Mouse (Mus musculus): ENCODE results near the gene 9130409I23Rik. TPM values are rescaled to one million over a fixed set of nuclear protein-coding genes. Genes with fewer than 3 reads are reported as not detected.

Gene 9130409I23Rik
- polyA plus RNA-seq (2012; rRNA removed), result not detected in 2 replicates

DNA sequence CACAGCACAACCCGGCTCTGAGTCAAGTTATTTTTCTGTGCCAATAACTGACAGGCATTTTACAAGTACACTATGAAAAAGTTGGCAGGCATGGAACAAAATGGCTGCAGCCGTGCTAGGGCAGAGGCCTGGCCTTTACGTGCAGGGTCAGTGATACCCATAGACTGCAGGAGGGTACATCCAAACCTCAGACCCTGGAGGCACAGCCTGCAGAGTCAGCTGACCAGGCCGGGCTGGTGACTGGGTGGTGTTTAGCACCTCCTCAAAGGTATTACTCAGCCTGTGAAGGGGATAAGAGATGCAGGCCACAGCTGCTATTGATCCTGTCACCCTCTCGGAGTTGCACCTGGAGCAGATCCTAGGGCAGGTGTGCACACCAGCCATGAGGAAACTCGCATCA lies at the start of gene 9130409I23Rik:
TSS of gene 9130409I23Rik (plus strand) at position 301 of the 400 bp plus-strand sequence.
- TF ChIP-seq POLR2A (IDR thresholded peaks at IDR 0.05; ENCODE audit: extremely low read depth, insufficient read depth, low read length), result no peak
- TF ChIP-seq CTCF (IDR thresholded peaks at IDR 0.05; ENCODE audit: extremely low read depth, insufficient read depth, low read length), result no peak
- H3K4me3 ChIP-seq (ENCODE audit: insufficient read depth, low read length), result no peak within 1 kb of the TSS
- H3K4me1 ChIP-seq (ENCODE audit: control insufficient read depth, insufficient read depth, low read length), result no peaks in the 10 kb centered on the region
- H3K27ac ChIP-seq (ENCODE audit: insufficient read depth, low read length), result no peak within 1 kb of the TSS

DNA sequence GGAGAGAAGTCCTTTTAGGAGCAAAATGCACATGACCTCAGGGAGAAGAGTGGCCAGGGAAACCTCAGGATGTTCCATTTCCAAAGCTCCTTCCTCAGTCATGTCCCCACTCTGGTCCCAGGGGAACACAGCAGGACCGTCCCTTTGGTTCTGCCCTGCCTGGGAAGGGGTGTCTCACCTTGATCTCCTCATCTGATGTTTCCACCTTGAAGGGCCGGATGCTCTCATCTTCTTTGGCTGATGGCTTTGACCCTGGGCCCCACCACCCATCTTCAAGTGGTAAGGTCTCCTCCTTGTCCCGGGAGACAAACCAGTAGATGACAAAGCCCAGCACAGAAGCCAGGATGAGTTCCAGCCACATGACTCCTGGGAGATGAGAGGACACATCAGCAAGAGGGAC lies 49.4 kb upstream of the 9130409I23Rik start:
- Histone ChIP-seq H3K4me3 (ENCODE audit: insufficient read depth, low read length) (no peak overlapping the region), H3K4me1 (ENCODE audit: control insufficient read depth, insufficient read depth, low read length) (no peaks in the 10 kb centered on the region), H3K27ac (ENCODE audit: insufficient read depth, low read length) (no peak overlapping the region)
- no peak for TF ChIP-seq POLR2A (IDR thresholded peaks at IDR 0.05; ENCODE audit: extremely low read depth, insufficient read depth, low read length)
- no peak for TF ChIP-seq CTCF (IDR thresholded peaks at IDR 0.05; ENCODE audit: extremely low read depth, insufficient read depth, low read length)

DNA sequence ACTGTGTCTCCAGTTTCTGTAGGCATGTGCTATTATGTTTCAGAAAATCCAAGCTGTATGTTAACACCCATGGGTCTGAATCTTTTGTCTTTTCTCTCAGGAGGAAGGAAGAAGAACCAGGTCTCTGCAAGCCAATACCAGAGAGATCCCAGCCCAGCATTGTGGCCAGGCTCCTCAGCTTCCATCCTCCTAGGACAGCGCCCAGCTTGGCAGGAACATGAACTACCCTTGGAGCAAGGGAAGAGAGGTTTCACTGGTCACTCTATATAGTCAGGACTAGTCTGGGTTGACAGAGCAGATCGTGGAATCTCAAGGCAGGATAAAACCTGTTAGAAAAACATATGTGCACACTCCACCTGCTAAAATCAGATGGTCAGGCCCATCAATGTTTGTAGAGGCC lies 47.2 kb upstream of the 9130409I23Rik start:
- Histone ChIP-seq H3K4me3 (ENCODE audit: insufficient read depth, low read length) (no peak overlapping the region), H3K27ac (ENCODE audit: insufficient read depth, low read length) (no peak overlapping the region), H3K4me1 (ENCODE audit: control insufficient read depth, insufficient read depth, low read length) (no peaks in the 10 kb centered on the region)
- TF ChIP-seq POLR2A (IDR thresholded peaks at IDR 0.05; ENCODE audit: extremely low read depth, insufficient read depth, low read length), result no peak
- TF ChIP-seq CTCF (IDR thresholded peaks at IDR 0.05; ENCODE audit: extremely low read depth, insufficient read depth, low read length), result no peak

DNA sequence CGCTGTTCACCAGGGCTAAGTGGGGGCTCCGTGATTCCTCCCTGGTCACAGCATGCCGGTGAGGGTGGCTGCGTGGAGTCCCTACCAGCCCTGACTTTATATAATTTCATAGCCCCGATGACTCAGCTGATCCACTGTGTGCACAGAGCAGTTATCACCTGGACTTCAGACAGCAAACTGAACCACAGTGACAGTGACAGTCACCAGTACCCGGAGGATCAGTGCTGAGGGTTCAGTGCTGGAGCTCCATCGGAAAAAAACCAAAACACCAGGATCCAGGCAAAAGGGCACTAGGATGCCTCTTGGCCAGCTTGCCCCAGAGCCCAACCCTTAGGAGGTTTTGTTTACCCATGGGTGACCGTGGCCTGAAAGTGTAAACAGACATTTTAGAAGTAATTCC lies 45.7 kb upstream of the 9130409I23Rik start:
- Histone ChIP-seq H3K4me3 (ENCODE audit: insufficient read depth, low read length) (no peak overlapping the region), H3K4me1 (ENCODE audit: control insufficient read depth, insufficient read depth, low read length) (no peaks in the 10 kb centered on the region), H3K27ac (ENCODE audit: insufficient read depth, low read length) (no peak overlapping the region)
- TF ChIP-seq CTCF (IDR thresholded peaks at IDR 0.05; ENCODE audit: extremely low read depth, insufficient read depth, low read length), result no peak
- TF ChIP-seq POLR2A (IDR thresholded peaks at IDR 0.05; ENCODE audit: extremely low read depth, insufficient read depth, low read length), result no peak

DNA sequence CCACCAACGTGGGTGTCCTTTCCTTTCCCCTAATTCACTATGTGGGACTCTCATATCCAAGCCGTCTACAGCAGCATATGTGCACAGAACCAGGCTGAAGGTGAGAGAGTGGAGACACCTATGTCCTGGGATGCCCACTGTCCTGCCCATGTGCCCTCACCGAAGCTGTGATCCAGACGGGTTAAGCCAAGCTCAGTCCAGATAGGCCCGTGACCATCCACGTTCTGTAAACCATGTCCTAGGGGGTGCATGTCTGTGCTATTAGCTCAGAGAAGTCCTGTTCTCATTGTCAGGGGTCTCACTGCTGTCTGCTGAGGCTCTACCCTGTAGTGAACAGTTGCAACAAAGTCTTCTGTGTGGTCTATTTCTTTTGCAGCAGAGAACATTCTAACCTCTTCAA lies 43.2 kb upstream of the 9130409I23Rik start:
- Histone ChIP-seq H3K4me3 (ENCODE audit: insufficient read depth, low read length) (no peak overlapping the region), H3K27ac (ENCODE audit: insufficient read depth, low read length) (no peak overlapping the region), H3K4me1 (ENCODE audit: control insufficient read depth, insufficient read depth, low read length) (no peaks in the 10 kb centered on the region)
- TF ChIP-seq CTCF (IDR thresholded peaks at IDR 0.05; ENCODE audit: extremely low read depth, insufficient read depth, low read length) (no peak), POLR2A (IDR thresholded peaks at IDR 0.05; ENCODE audit: extremely low read depth, insufficient read depth, low read length) (no peak)

DNA sequence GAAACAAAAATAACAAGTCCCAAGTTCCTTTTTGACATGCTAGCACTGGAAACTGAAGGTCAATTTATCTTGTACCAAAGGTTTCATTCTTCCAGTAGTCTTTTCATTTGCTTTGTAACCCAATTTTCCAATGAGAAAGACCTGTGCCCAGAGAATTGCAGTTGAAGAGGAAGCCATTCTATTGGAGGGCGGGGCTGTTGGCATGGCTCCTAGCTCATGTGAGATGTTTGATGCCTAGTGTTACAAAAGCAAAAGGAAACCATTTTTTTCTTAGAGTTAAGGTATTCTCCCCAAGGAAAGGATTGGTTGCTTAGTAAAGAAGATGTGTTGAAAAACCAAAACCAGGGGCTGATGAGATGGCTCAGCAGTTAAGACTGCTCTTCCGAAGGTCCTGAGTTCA lies 42.8 kb upstream of the 9130409I23Rik start:
- no peak overlapping the region for H3K4me3 ChIP-seq (ENCODE audit: insufficient read depth, low read length)
- no peak overlapping the region for H3K27ac ChIP-seq (ENCODE audit: insufficient read depth, low read length)
- no peaks in the 10 kb centered on the region for H3K4me1 ChIP-seq (ENCODE audit: control insufficient read depth, insufficient read depth, low read length)
- no peak for TF ChIP-seq CTCF (IDR thresholded peaks at IDR 0.05; ENCODE audit: extremely low read depth, insufficient read depth, low read length)
- TF ChIP-seq POLR2A (IDR thresholded peaks at IDR 0.05; ENCODE audit: extremely low read depth, insufficient read depth, low read length), result no peak

DNA sequence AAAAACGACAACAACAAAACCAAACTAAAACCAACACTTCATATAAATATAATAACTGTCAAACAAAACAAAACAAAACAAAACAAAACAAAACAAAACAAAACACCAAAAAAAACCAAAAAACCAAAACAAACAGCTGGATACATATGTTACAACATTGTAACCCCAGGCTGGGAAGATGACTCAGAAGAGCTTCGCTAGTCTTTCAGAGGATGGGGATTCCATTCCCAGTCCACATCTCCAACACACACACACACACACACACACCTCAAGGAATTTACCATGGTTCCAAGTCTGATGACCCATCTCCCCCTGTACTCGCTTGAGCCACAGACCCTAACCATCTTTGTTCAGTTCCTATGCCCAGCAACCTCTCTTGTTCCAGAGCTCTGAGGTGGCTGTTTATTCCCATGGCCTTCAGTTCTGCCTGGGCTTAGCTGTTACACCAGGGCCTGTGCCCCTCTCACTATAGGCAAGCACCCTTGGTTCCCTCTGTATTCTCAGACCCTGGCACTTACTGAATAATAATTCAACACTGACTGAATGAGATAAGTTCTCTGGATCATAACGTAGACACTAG lies 41.9 kb upstream of the 9130409I23Rik start:
- Histone ChIP-seq H3K4me1 (ENCODE audit: control insufficient read depth, insufficient read depth, low read length) (no peaks in the 10 kb centered on the region), H3K4me3 (ENCODE audit: insufficient read depth, low read length) (no peak overlapping the region), H3K27ac (ENCODE audit: insufficient read depth, low read length) (no peak overlapping the region)
- TF ChIP-seq POLR2A (IDR thresholded peaks at IDR 0.05; ENCODE audit: extremely low read depth, insufficient read depth, low read length) (no peak), CTCF (IDR thresholded peaks at IDR 0.05; ENCODE audit: extremely low read depth, insufficient read depth, low read length) (no peak)

DNA sequence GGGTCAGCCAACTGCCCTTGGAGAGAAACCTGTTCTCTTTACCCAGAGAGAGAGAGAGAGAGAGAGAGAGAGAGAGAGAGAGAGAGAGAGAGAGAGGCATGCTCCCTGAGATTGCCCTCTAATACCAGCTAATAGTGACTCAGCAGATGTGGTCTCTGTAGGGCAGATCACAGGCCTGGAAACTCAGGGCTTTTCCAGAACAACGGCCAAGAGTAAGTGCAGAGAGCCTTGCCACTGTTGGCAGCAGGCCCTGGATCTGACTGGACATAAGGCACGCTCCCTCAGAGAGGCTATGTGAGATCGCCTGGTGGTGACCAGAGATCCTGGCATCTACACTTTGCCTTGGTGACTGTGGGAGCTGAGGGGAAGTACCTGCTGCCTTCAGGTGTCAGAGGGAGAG lies 41.3 kb upstream of the 9130409I23Rik start:
- no peak overlapping the region for H3K27ac ChIP-seq (ENCODE audit: insufficient read depth, low read length)
- TF ChIP-seq POLR2A (IDR thresholded peaks at IDR 0.05; ENCODE audit: extremely low read depth, insufficient read depth, low read length) (no peak), CTCF (IDR thresholded peaks at IDR 0.05; ENCODE audit: extremely low read depth, insufficient read depth, low read length) (no peak)
- no peak overlapping the region for H3K4me3 ChIP-seq (ENCODE audit: insufficient read depth, low read length)
- no peaks in the 10 kb centered on the region for H3K4me1 ChIP-seq (ENCODE audit: control insufficient read depth, insufficient read depth, low read length)

DNA sequence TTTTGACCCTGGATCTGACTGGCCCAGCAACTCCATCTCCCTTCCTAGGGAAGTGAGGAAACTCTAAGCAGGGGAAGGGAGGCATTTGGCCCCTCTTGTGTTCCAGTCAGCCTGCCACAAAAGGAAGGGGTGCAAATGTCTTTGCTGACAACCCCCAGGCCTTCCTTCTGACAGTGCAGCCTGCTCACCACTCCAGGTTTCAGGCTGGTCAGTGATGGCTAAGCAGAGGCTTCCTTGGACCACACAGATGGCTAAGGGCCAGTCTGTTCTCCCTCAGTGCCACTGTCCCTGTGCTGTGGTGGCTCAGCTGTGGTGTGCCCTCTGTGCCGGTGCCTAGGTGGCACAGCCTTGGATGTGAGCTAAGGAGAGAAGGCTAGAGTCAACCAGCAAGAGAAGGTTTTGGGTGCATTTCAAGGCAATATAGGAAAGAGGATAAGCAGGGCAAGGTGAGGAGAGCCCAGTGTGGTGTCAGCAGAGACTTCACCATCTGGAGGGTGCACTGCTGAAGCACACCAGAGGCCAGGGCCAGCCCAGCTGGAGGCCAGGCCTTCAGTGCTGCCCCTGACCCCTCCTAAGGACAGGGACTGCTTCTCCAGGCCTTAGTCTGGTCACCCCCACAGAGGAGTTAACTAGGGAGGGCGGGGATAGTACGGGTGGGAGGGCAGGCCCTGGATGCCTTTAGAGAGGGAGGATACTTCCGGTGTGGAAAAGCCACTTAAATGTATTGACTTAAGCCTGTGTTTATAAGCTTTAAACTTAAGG lies 40.7 kb upstream of the 9130409I23Rik start:
- TF ChIP-seq POLR2A (IDR thresholded peaks at IDR 0.05; ENCODE audit: extremely low read depth, insufficient read depth, low read length) (no peak), CTCF (IDR thresholded peaks at IDR 0.05; ENCODE audit: extremely low read depth, insufficient read depth, low read length) (no peak)
- H3K27ac ChIP-seq (ENCODE audit: insufficient read depth, low read length), result no peak overlapping the region
- peaks cover 2% of the 10 kb centered on the region; the same call in 1 of the 2 replicates for H3K4me1 ChIP-seq (ENCODE audit: control insufficient read depth, insufficient read depth, low read length)
- no peak overlapping the region for H3K4me3 ChIP-seq (ENCODE audit: insufficient read depth, low read length)

DNA sequence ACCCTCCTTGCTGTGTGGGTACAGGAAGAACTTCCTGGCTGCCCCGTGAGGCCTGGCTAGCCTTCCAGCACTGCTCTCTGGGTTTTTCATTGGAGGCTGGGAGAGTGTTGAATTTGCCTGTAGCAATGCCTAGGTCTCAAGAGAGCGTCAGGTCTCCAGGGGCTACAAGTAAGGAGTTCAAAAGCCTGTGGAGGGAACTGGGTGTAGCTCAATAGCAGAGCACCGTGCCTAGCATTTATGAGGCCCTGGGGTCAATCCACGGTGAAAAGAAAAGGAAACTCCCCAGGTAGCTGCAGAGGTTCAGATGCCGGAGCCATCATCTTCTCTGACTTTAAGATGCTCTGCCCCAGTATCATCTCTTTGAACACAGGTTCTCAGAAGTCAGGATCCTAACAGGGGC lies 39.4 kb upstream of the 9130409I23Rik start:
- H3K4me3 ChIP-seq (ENCODE audit: insufficient read depth, low read length), result no peak overlapping the region
- TF ChIP-seq CTCF (IDR thresholded peaks at IDR 0.05; ENCODE audit: extremely low read depth, insufficient read depth, low read length), result no peak
- TF ChIP-seq POLR2A (IDR thresholded peaks at IDR 0.05; ENCODE audit: extremely low read depth, insufficient read depth, low read length), result no peak
- peaks cover 2% of the 10 kb centered on the region; the same call in 1 of the 2 replicates for H3K4me1 ChIP-seq (ENCODE audit: control insufficient read depth, insufficient read depth, low read length)
- no peak overlapping the region for H3K27ac ChIP-seq (ENCODE audit: insufficient read depth, low read length)
